Mouse (Mus musculus): ENCODE data around the gene Sec24a. TPM values are rescaled to one million over a fixed set of nuclear protein-coding genes. Genes with fewer than 3 reads are reported as not detected.
A peak's percentile ranks its signal among the peaks of the same experiment; 100 is the strongest.
"Not testable (repeated sequence)": the region's sequence is repeated elsewhere in the genome, so short reads cannot be mapped to it uniquely, and the experiment has no call there.

Sec24a gene
- polyA plus RNA-seq, 1 experiment from 2014 or later = 17.0 TPM

DNA sequence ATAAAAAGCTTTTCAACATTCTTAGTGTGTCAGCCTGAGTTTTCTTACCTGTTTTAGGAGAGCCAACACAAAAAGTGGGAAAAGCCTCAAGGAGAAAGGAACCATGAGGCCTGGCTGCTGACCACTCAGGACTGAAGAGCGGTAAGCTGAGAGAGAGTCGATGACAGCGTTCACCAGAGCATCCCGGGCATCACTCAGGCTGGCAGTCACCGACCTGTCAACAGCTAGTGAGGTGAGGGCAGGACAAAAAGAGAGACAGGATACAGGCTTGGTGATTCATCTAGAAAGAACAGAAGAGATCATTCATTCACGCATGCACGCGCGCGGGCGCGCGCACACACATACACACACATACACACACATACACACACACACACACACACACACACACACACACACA is 56.4 kb downstream of the Sec24a start:
- Histone ChIP-seq H3K9me3 (no peaks in the 10 kb centered on the region), H3K4me1 (no peaks in the 10 kb centered on the region), H3K4me3 (no peak overlapping the region), H3K4me2 (no peak overlapping the region), H3K27ac (no peak overlapping the region), H3K27me3 (no peaks in the 10 kb centered on the region), H3K9ac (no peak overlapping the region), H3K36me3 (peaks cover 77% of the 10 kb centered on the region)
- 93% methylated on average over 13 of the region's 13 CpGs for WGBS
- no peak for ATAC-seq (ENCODE audit: insufficient number of reproducible peaks, low FRiP score, low TSS enrichment, low read depth)

GRCm38 (mm10) chr11:51706451-51706850 is 57.0 kb downstream of the Sec24a start:
- no peaks in the 10 kb centered on the region for H3K27me3 ChIP-seq
- H3K4me3 ChIP-seq = no peak overlapping the region
- H3K9me3 ChIP-seq = no peaks in the 10 kb centered on the region
- 96% methylated on average over 10 of the region's 10 CpGs for WGBS
- H3K9ac ChIP-seq = no peak overlapping the region
- H3K27ac ChIP-seq = no peak overlapping the region
- H3K36me3 ChIP-seq = peaks cover 78% of the 10 kb centered on the region
- H3K4me2 ChIP-seq = no peak overlapping the region
- no peak for ATAC-seq (ENCODE audit: insufficient number of reproducible peaks, low FRiP score, low TSS enrichment, low read depth)
- no peaks in the 10 kb centered on the region for H3K4me1 ChIP-seq

GRCm38 (mm10) chr11:51703379-51703998 is 59.9 kb downstream of the Sec24a start:
- H3K36me3 ChIP-seq = peaks cover 85% of the 10 kb centered on the region
- no peak overlapping the region for H3K4me3 ChIP-seq
- no peak overlapping the region for H3K27ac ChIP-seq
- H3K27me3 ChIP-seq = no peaks in the 10 kb centered on the region
- H3K9me3 ChIP-seq = no peaks in the 10 kb centered on the region
- no peak overlapping the region for H3K4me2 ChIP-seq
- no peaks in the 10 kb centered on the region for H3K4me1 ChIP-seq
- no peak for ATAC-seq (ENCODE audit: insufficient number of reproducible peaks, low FRiP score, low TSS enrichment, low read depth)
- 67% methylated on average over 10 of the region's 10 CpGs for WGBS
- H3K9ac ChIP-seq = no peak overlapping the region

DNA sequence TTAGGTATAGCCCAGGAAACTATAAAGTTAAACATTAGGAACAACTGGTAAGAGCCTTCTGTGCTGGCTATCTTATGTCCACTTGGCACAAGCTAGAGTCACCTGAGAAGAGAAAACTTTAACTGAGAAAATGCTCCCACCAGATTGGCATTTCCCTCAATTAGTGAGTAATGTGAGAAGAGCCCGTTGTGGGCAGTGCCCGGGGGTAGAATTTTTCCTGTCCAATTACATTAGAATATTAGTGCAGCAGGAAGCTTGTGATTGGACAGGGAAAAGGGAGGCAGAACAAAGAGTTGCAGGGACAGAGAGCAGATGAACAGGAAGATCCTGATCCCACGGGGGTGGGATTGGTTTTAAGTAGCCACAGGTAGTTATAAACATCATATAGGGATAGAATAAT is 60.6 kb downstream of the Sec24a start:
- H3K27ac ChIP-seq = no peak overlapping the region

GRCm38 (mm10) chr11:51694984-51695383 is 68.5 kb downstream of the Sec24a start:
- H3K4me1 ChIP-seq = no peaks in the 10 kb centered on the region
- peaks cover 54% of the 10 kb centered on the region for H3K36me3 ChIP-seq
- no peaks in the 10 kb centered on the region for H3K9me3 ChIP-seq
- H3K4me3 ChIP-seq = no peak overlapping the region
- no peaks in the 10 kb centered on the region for H3K27me3 ChIP-seq
- H3K4me2 ChIP-seq = no peak overlapping the region
- H3K9ac ChIP-seq = no peak overlapping the region
- no peak for ATAC-seq (ENCODE audit: insufficient number of reproducible peaks, low FRiP score, low TSS enrichment, low read depth)
- no peak overlapping the region for H3K27ac ChIP-seq
- WGBS = 97% methylated on average over 3 of the region's 3 CpGs

More for the DNA sequence above, 60.6 kb downstream of the Sec24a start:
- 54% methylated on average over 3 of the region's 3 CpGs for WGBS
- no peaks in the 10 kb centered on the region for H3K9me3 ChIP-seq
- no peaks in the 10 kb centered on the region for H3K4me1 ChIP-seq
- H3K27me3 ChIP-seq = no peaks in the 10 kb centered on the region
- peaks cover 85% of the 10 kb centered on the region for H3K36me3 ChIP-seq
- no peak overlapping the region for H3K4me2 ChIP-seq
- ATAC-seq (ENCODE audit: insufficient number of reproducible peaks, low FRiP score, low TSS enrichment, low read depth) = no peak
- no peak overlapping the region for H3K4me3 ChIP-seq
- no peak overlapping the region for H3K9ac ChIP-seq

- H3K4me2 ChIP-seq; H3K27ac ChIP-seq; H3K4me3 ChIP-seq; H3K27me3 ChIP-seq; H3K4me1 ChIP-seq; H3K9me3 ChIP-seq; H3K9ac ChIP-seq; ATAC-seq (ENCODE audit: insufficient number of reproducible peaks, low FRiP score, low TSS enrichment, low read depth): not testable (repeated sequence)
- peaks cover 21% of the 10 kb centered on the region for H3K36me3 ChIP-seq
- 90% methylated on average over 2 of the region's 3 CpGs for WGBS
Observed at GRCm38 (mm10) chr11:51690597-51690996, 72.8 kb downstream of the Sec24a start.

DNA sequence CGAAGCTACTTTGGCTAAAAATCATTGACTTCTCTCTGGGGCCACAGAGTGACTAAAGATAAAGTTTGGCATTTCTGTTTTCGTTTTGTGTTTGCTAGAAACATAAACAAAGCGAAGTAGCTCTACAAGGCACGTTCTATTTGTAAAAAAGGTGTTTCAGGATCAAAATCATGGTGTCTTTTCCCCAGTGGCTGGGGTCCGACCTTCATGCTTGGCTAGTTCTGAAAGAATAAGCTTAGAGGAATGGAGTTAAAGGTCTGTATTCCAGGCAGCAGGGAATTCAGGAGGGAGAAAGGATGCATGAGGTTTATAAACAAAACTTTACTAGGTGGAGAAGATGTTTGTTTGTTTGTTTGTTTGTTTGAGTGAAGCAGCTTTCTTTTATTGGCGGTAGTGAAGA is 74.1 kb downstream of the Sec24a start:
- H3K36me3 ChIP-seq = peaks cover 24% of the 10 kb centered on the region
- peak overlapping the region; percentile 68 for H3K4me3 ChIP-seq
- peak overlapping the region; percentile 100 for H3K27ac ChIP-seq
- no peaks in the 10 kb centered on the region for H3K27me3 ChIP-seq
- peak overlapping the region; percentile 54 for H3K4me2 ChIP-seq
- no peak for ATAC-seq (ENCODE audit: insufficient number of reproducible peaks, low FRiP score, low TSS enrichment, low read depth)
- H3K9me3 ChIP-seq = no peaks in the 10 kb centered on the region
- H3K9ac ChIP-seq = peak overlapping the region; percentile 73; the same call in 1 of the 2 replicates
- H3K4me1 ChIP-seq = peaks cover 8% of the 10 kb centered on the region; the same call in 1 of the 2 replicates
- 21% methylated on average over 6 of the region's 6 CpGs for WGBS

GRCm38 (mm10) chr11:51688330-51689328 is 74.8 kb downstream of the Sec24a start, which contains the start of gene 0610009B22Rik:
0610009B22Rik (minus strand) TSS chr11:51688874.
- Histone ChIP-seq H3K27me3 (no peaks in the 10 kb centered on the region), H3K9ac (peak within 1 kb of the TSS; percentile 79), H3K4me2 (peak within 1 kb of the TSS; percentile 60), H3K9me3 (no peaks in the 10 kb centered on the region), H3K36me3 (peaks cover 24% of the 10 kb centered on the region), H3K27ac (peak within 1 kb of the TSS; percentile 100), H3K4me1 (peaks cover 8% of the 10 kb centered on the region; the same call in 1 of the 2 replicates), H3K4me3 (peak within 1 kb of the TSS; percentile 68)
- peak; percentile 100 for ATAC-seq (ENCODE audit: insufficient number of reproducible peaks, low FRiP score, low TSS enrichment, low read depth)
- under 1% methylated on average over 60 of the region's 60 CpGs for WGBS

- H3K9me3 ChIP-seq = no peaks in the 10 kb centered on the region
- no peak overlapping the region for H3K4me2 ChIP-seq
- H3K27ac ChIP-seq = no peak overlapping the region
- peaks cover 4% of the 10 kb centered on the region for H3K4me1 ChIP-seq
- WGBS = 41% methylated on average over 8 of the region's 8 CpGs
- H3K27me3 ChIP-seq = no peaks in the 10 kb centered on the region
- no peak overlapping the region for H3K9ac ChIP-seq
- no peak overlapping the region for H3K4me3 ChIP-seq
- no peak for ATAC-seq (ENCODE audit: insufficient number of reproducible peaks, low FRiP score, low TSS enrichment, low read depth)
- H3K36me3 ChIP-seq = peaks cover 12% of the 10 kb centered on the region
Observed at GRCm38 (mm10) chr11:51681976-51682374, 81.5 kb downstream of the Sec24a start.

GRCm38 (mm10) chr11:51681324-51681975 is 82.0 kb downstream of the Sec24a start:
- no peak overlapping the region for H3K9ac ChIP-seq

DNA sequence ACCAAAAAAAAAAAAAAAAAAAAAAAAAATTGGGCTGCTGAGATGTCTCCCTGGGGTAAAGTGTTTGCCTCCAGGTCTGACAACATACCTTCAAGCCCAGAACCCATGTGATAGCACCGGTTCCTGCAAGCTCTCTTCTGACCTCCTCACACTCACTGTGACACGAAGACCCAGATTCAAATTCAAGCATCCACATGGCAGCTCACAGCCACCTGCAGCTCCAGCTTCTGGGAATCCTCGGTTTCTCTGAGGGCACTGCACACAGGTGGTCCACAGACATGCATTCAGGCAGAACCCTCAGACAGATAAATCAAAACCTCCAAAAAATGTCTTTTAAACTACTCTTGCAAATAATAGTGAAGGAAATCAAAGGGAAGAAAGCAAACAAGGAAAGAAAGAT is 84.0 kb downstream of the Sec24a start:
- no peak overlapping the region for H3K4me2 ChIP-seq
- 76% methylated on average over 3 of the region's 3 CpGs for WGBS
- no peak overlapping the region for H3K27ac ChIP-seq
- H3K27me3 ChIP-seq = no peaks in the 10 kb centered on the region
- H3K36me3 ChIP-seq = no peaks in the 10 kb centered on the region
- no peak overlapping the region for H3K4me3 ChIP-seq
- ATAC-seq (ENCODE audit: insufficient number of reproducible peaks, low FRiP score, low TSS enrichment, low read depth) = no peak
- no peaks in the 10 kb centered on the region for H3K9me3 ChIP-seq
- H3K9ac ChIP-seq = no peak overlapping the region
- peaks cover 4% of the 10 kb centered on the region for H3K4me1 ChIP-seq

More at GRCm38 (mm10) chr11:51681324-51681975, 82.0 kb downstream of the Sec24a start:
- peaks cover 12% of the 10 kb centered on the region for H3K36me3 ChIP-seq
- no peaks in the 10 kb centered on the region for H3K27me3 ChIP-seq
- H3K27ac ChIP-seq = no peak overlapping the region
- peaks cover 4% of the 10 kb centered on the region for H3K4me1 ChIP-seq
- no peak for ATAC-seq (ENCODE audit: insufficient number of reproducible peaks, low FRiP score, low TSS enrichment, low read depth)
- H3K9me3 ChIP-seq = no peaks in the 10 kb centered on the region
- H3K4me2 ChIP-seq = 0 out of 2 replicates have a peak overlapping the region, but pooled peaks have one; percentile 24
- WGBS = 31% methylated on average over 13 of the region's 13 CpGs
- H3K4me3 ChIP-seq = 0 out of 2 replicates have a peak overlapping the region, but pooled peaks have one; percentile 1

All from limb, embryonic 15.5 days (tissue).